Mouse (Mus musculus) left cerebral cortex, adult 18-20 months (tissue): ENCODE measurements around the gene Tubb3. TPM values are rescaled to one million over a fixed set of nuclear protein-coding genes. Genes with fewer than 3 reads are reported as not detected.
"Not testable (repeated sequence)": the region's sequence is repeated elsewhere in the genome, so short reads cannot be mapped to it uniquely, and the experiment has no call there.

Source experiments
- DNase-seq, 2 experiments: peaks; one replicate each; pipeline ENCODE4 v3.0.0; 2021 to 2022; ENCODE audit warnings: low spot score in 2 of 2, mixed read lengths in 1 of 2
- total RNA-seq, 2 experiments: library from RNA; stranded (reverse); gene quantifications; 2 replicates each; pipeline ENCODE4 v1.2.3; 2021

The Tubb3 gene
- total RNA-seq, 2 experiments from 2014 or later: 392 to 405 TPM

- no peak for DNase-seq
These were observed 630 bp downstream of the Tubb3 start for GRCm38 (mm10) chr8:123411781-123412327.

- peak; percentile 74 to 82 for DNase-seq
These were observed 1.4 kb downstream of the Tubb3 start for GRCm38 (mm10) chr8:123412560-123413170.

- DNase-seq: no peak
These were observed 3.0 kb downstream of the Tubb3 start for GRCm38 (mm10) chr8:123414255-123414654.

DNA sequence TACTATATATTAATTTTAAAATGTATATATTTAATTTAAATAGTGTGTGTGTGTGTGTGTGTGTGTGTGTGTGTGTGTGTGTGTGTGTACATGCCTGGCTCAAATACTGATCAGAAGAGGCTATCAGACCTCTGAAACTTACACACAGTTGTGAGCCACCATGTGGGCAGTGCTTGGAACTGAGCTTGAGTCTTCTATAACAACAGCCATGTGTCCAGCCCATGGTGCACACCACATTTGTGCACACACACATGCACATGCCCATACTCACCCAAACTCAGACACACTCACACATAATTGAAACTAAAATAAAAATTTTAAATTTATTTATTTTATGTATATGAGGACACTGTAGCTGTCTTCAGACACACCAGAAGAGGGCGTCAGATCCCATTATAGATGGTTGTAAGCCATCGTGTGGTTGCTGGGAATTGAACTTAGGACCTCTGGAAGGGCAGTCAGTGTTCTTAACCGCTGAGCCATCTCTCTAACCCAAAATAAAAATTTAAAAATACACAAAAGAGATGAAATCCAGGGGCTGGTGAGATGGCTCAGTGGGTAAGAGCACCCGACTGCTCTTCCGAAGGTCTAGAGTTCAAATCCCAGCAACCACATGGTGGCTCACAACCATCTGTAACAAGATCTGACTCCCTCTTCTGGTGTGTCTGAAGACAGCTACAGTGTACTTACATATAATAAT lies 3.9 kb downstream of the Tubb3 start:
- not testable (repeated sequence) for DNase-seq

GRCm38 (mm10) chr8:123415967-123416943 lies 5.0 kb downstream of the Tubb3 start:
- no peak for DNase-seq

DNA sequence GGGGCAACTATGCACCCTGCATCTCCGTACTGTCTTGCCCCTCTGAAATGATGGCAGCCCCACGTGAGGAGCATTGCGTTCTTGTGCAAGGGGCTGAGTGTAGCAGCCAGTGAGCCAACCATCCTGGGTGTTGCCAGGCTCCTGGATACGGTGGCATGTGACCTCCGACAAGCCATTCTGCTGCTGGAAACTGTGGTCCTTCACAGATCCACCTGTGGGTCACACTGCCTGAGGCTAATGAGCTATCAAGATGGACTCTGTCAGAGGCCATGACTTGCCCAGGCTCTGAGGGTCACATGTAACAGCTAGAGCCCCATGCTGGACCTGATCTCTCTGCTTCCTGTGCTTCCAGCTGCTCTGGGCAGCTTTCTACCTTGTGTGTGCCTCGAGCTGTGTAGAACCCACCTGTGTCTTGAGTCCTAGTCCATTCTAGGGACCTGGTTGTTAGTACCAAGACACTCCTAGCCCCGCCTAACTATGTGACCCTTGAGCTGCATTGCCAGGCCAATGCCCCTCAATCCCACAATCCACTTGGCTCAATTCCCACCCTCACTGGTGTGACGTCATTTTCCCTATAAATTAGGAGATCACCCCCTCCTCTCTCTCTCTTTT lies 5.8 kb downstream of the Tubb3 start:
- DNase-seq: no peak

DNA sequence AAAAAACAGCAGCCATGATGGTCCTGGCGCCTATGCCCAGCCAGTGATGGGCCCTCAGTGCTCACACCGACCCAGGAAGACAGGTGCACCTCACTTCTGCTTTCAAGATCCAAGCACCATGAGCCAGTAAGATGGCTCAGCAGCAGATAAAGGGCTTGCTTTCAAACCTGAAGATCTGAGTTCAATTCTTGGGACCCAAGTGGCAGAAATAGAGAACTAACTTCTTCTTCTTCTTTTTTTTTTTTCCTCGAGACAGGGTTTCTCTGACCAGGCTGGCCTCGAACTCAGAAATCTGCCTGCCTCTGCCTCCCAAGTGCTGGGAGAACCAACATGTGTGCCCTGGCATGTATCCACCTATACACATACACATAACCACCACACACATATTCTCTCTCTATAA lies 8.5 kb downstream of the Tubb3 start:
- no peak for DNase-seq

- DNase-seq: no peak
These were observed 9.5 kb downstream of the Tubb3 start for GRCm38 (mm10) chr8:123420525-123421281.

GRCm38 (mm10) chr8:123421325-123421724 lies 10.1 kb downstream of the Tubb3 start:
- no peak for DNase-seq

GRCm38 (mm10) chr8:123422056-123422780 lies 11.0 kb downstream of the Tubb3 start:
- DNase-seq: peak; percentile 83 to 88

DNA sequence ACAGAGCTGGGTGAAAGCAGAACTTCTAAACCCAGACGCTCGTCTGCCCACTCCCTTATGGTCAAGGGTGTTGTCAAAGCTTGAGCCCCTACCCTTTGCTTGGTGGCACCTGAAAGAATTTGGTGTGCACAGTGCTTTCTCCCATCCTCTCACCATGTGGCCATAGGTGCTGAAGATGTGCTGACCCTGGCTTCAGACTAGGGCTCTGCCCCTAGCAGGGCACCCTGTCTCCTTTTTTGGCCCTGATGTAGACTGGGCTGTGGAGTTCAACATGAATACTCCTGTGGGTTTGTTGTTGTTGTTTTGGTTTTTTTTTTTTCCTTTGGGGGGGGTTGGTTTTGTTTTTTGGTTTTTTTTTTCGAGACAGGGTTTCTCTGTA lies 11.5 kb downstream of the Tubb3 start:
- no peak for DNase-seq

GRCm38 (mm10) chr8:123423441-123423840 lies 12.2 kb downstream of the Tubb3 start, which contains the start of gene Def8:
TSS of gene Def8 (plus strand) at chr8:123423527.
- DNase-seq: no peak

- no peak for DNase-seq
These were observed 15.6 kb downstream of the Tubb3 start for GRCm38 (mm10) chr8:123426511-123427509.

GRCm38 (mm10) chr8:123427639-123428275 lies 16.5 kb downstream of the Tubb3 start:
- DNase-seq: no peak

GRCm38 (mm10) chr8:123428343-123428893 lies 17.2 kb downstream of the Tubb3 start:
- DNase-seq: no peak

GRCm38 (mm10) chr8:123428939-123429721 lies 17.9 kb downstream of the Tubb3 start:
- no peak for DNase-seq

- DNase-seq: not testable (repeated sequence)
These were observed 18.4 kb downstream of the Tubb3 start for GRCm38 (mm10) chr8:123429722-123430013.
